Mouse (Mus musculus) adrenal gland, postnatal 10 days (tissue): Measurements from ENCODE around the gene Rft1. TPM values are rescaled to one million over a fixed set of nuclear protein-coding genes. Genes with fewer than 3 reads are reported as not detected.
A peak's percentile ranks its signal among the peaks of the same experiment; 100 is the strongest.
"Not testable (repeated sequence)": the region's sequence is repeated elsewhere in the genome, so short reads cannot be mapped to it uniquely, and the experiment has no call there.

Experiments
- DNase-seq: peaks from one replicate; pipeline ENCODE4 v3.0.0; 2021; ENCODE audit warnings: mixed read lengths
- total RNA-seq, 2 experiments: library from RNA; stranded (reverse); gene quantifications; 2 replicates each; pipeline ENCODE4 v1.2.3; 2021

Gene Rft1
- total RNA-seq, 2 experiments from 2014 or later = 21.2 to 24.2 TPM

GRCm38 (mm10) chr14:30671095-30671985, 17.2 kb downstream of the Rft1 start:
- DNase-seq = peak; percentile 52

- peak; percentile 92 for DNase-seq
Observed at GRCm38 (mm10) chr14:30671986-30672312, 17.8 kb downstream of the Rft1 start.

GRCm38 (mm10) chr14:30674947-30675346, 20.8 kb downstream of the Rft1 start:
- no peak for DNase-seq

- DNase-seq = peak; percentile 71
Observed at GRCm38 (mm10) chr14:30682131-30682530, 28.0 kb downstream of the Rft1 start.

GRCm38 (mm10) chr14:30690685-30691084, 36.5 kb downstream of the Rft1 start:
- DNase-seq = no peak

GRCm38 (mm10) chr14:30692439-30692838, 38.3 kb downstream of the Rft1 start:
- peak; percentile 37 for DNase-seq

GRCm38 (mm10) chr14:30694786-30695185, 40.6 kb downstream of the Rft1 start:
- no peak for DNase-seq

- peak; percentile 91 for DNase-seq
Observed at GRCm38 (mm10) chr14:30695609-30696008, 41.4 kb downstream of the Rft1 start.

- DNase-seq = no peak
Observed at GRCm38 (mm10) chr14:30697407-30698052, 43.4 kb downstream of the Rft1 start.

- peak; percentile 77 for DNase-seq
Observed at GRCm38 (mm10) chr14:30699656-30700055, 45.5 kb downstream of the Rft1 start.

- no peak for DNase-seq
Observed at GRCm38 (mm10) chr14:30702512-30702911, 48.4 kb downstream of the Rft1 start.

GRCm38 (mm10) chr14:30703079-30703478, 48.9 kb downstream of the Rft1 start:
- DNase-seq = no peak

GRCm38 (mm10) chr14:30704098-30704855, 50.1 kb downstream of the Rft1 start:
- no peak for DNase-seq

GRCm38 (mm10) chr14:30711892-30712291, 57.7 kb downstream of the Rft1 start:
- DNase-seq = no peak

- no peak for DNase-seq
Observed at GRCm38 (mm10) chr14:30713769-30714168, 59.6 kb downstream of the Rft1 start.

- DNase-seq = no peak
Observed at GRCm38 (mm10) chr14:30714799-30715617, 60.8 kb downstream of the Rft1 start, which contains the start of gene Sfmbt1. TSS of gene Sfmbt1 (plus strand) at chr14:30714849.

GRCm38 (mm10) chr14:30715618-30716050, 61.5 kb downstream of the Rft1 start:
- DNase-seq = peak; percentile 91

GRCm38 (mm10) chr14:30716051-30716952, 62.1 kb downstream of the Rft1 start:
- peak; percentile 79 for DNase-seq

- no peak for DNase-seq
Observed at GRCm38 (mm10) chr14:30716953-30717285, 62.8 kb downstream of the Rft1 start.

- DNase-seq = not testable (repeated sequence)
Observed at GRCm38 (mm10) chr14:30718696-30719095, 64.5 kb downstream of the Rft1 start.

- DNase-seq = no peak
Observed at GRCm38 (mm10) chr14:30719514-30719913, 65.4 kb downstream of the Rft1 start.
